Mouse (Mus musculus) heart, adult 18-20 months (tissue): ENCODE measurements at regions not wholly inside any gene's neighbourhood (a gene's known extent, or its start where the extent isn't known, plus 50 kb on each side); places are given as distances from the start of the nearest gene placed in this dataset.

ENCODE experiments used
- DNase-seq, 2 experiments: peaks; one replicate each; pipeline ENCODE4 v3.0.0; 2021 to 2022; ENCODE audit warnings: mixed read lengths in 1 of 2

DNA sequence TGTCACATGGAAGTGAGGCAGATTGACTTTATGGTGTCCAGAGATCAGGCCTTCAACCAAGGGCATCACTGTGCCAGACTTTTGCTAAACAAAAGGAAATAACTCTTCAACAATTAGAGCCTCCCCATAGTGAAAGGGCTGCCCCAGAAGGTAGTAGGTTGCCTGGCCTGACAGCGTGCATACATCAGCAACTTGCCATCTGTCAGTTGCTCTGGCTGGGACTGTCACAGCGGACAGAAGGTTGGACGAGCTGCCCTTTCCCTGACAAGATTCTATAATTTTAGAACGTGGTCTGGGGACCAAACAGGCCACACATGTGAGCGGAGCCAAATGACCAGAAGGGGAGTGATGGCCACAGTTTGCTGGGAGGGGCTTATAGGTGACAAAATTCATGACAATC lies 119.7 kb upstream of the Rpl38 start:
- no peak for DNase-seq

- no peak for DNase-seq
These were observed 124.1 kb upstream of the Rpl38 start for GRCm38 (mm10) chr11:114544212-114544611.

DNA sequence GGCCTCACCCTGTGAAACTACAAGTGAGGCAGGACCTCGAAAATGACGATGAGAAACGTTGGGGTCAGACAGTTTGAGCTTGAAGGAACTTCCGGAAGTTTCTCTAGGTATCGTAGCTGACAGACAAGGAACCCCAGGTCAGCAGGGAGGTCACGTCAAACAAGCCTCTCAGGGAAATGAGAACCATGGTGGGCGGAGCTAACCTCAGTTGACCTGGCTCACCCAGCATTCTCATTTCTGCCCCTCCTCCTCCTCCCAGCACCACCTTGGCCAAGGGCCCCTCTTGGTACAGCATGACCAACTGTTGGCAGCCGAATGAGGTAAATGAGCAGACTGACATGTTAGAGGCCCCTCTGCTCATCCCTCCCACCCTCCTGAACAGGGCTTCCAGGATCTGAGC lies 126.2 kb upstream of the Rpl38 start:
- DNase-seq = no peak

- DNase-seq = no peak
These were observed 127.8 kb upstream of the Rpl38 start for GRCm38 (mm10) chr11:114540503-114540902.

DNA sequence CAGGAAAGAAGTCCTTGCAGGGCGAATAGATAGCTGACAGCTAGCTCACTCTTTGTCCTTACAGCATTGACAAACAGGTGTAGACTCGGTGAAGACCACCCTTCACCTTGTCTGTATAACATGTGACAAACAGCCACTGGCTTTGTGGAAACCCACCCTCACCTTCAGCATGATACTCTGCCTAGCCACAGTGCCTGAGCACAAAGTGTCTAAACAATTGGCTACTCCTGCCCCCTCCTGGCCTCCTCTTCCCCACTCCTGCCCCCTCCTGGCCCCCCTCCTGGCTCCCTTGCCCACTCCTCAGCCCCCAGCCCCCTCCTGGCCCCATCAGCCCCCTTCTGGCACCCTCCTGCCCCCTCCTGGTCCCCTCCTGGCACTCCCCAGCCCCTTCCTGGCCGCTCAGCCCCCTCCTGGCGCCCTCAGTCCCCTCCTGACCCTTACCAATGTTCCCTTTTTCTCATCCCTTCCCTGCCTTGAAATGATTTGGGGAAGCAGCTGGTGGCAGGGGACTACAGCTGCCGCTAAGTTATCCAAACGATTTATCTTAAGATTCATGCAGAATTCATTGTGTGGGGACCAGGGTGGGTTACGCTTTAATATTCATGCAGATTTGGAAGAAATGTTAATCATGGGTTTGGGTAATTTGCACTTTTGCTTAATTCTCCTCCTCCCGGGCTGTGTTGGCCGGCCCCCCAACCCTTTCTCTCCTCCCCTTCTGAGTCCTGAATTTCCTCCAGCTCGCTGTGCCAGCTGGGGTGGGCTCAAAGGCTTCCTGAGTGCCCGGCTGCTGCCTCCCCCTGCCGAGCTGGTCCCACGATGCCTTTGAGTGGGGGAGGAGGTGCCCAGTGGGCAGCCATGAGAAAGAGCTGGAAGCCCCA lies 131.5 kb upstream of the Rpl38 start:
- DNase-seq = no peak

DNA sequence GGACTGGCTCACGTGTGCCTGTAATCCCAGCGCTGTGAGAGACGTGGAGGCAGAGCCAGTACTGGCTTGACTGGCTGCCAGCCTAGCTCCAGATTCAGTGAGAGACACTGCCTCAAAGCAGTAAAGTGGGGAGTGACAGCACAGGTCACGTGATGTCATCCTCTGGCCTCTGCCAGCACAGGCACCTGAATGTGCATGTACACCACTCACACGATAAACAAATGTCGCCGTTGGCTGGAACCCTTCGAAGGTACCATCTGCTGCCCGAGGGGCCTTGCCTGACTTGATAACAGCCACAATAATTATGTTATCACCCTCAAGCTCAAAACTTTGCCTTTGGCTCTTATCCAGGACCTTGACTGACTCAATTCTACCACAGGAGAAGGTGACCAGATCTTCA lies 132.4 kb upstream of the Rpl38 start:
- DNase-seq = no peak

- no peak for DNase-seq
These were observed 133.9 kb upstream of the Rpl38 start for GRCm38 (mm10) chr11:114534436-114534835.

GRCm38 (mm10) chr11:114531241-114531765 lies 137.0 kb upstream of the Rpl38 start:
- no peak for DNase-seq

DNA sequence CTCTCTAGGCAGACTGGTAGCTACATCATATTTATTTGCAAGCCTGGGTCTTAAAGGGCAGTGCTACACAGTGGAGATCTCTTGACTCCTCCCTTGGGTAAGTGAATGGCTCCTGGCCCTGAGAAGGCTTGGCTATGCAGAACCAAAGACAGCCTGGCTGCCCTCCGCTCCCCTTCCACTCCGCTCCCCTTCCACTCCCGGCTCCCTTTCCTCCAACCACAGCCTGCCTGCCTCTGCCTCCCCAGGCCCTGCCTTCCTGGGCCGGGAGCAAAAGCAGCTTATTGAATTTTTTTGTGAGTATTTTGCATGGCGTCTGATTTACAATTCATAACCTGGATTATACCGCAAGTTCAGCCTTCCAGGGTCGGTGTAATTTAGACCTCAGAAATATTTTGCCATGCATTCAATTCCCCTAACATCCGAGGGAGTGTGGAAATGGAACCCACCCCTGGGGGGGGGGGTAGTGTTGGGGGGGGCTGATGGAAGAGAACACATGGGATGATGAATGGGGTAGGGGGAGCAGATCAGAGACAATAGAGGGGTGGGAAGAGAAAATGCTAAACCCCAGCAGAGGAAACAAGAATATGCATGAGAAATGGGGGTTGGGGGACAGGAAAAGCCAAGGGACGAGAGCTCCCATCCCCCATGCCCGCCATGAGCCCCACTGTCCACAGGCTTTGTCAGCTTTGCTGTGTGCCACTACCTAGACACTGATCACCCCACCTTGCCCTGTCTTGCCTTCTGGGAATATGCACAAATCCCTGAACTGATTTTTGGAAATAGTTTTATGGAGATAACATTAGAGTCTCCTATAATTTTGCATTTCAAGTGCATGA lies 139.2 kb upstream of the Rpl38 start:
- DNase-seq = no peak

DNA sequence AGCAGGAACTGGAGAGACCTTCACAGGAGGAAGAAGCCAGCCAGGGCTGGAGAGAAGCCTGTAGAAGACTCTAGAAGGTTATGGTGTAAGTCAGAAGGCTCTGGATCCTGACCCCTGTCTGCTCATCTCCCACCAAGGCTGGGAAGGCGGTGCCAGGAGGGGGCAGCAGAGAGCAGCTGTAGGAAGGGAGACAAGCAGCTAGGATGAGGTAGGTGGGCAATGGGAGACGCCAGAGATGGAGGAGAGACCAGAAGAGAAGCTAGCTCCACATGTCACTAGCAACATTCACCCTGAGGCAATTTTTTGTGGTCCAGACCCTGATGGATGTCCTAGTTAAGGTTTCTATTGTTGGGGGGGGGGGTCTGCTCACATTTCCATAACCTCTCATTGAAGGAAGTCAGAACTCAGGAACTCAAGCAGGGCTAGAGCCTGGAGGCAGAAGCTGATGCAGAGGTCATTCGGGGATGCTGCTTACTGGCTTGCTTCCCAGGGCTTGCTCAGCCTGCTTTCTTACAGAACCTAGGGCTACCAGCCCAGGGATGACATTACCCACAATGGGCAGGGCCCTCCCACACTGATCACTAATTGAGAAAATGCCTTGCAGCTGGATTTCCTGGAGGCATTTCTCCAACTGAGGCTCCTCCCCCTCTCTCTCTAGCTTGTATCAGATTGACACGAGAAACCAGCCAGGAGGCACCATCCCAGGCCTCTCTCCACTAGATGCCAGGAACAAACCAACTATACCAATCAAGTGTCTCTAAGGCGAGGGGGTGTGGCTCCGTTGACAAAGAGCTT lies 144.7 kb upstream of the Rpl38 start:
- peak; percentile 19 to 83 for DNase-seq

- DNase-seq = no peak
These were observed 153.0 kb upstream of the Rpl38 start for GRCm38 (mm10) chr11:114515278-114515677.

DNA sequence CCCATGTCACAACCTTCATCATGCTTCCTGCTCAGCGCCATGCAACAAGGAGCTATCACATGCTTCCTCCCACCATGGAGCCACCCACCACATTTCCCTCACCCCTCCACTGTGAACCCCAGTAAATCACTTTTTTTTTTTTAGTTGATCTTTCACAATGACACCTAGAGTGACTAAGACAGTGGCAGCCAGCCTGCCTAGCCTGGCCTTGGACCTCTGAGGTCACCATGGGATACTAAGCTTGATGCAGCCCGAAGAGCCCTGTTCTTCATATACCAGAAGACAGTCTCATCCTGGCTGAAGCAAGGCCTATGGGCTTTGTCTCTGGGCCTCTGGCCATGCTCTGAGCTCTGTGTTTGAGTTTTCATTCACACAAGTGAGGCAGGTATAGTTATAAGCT lies 154.2 kb upstream of the Rpl38 start:
- no peak for DNase-seq

DNA sequence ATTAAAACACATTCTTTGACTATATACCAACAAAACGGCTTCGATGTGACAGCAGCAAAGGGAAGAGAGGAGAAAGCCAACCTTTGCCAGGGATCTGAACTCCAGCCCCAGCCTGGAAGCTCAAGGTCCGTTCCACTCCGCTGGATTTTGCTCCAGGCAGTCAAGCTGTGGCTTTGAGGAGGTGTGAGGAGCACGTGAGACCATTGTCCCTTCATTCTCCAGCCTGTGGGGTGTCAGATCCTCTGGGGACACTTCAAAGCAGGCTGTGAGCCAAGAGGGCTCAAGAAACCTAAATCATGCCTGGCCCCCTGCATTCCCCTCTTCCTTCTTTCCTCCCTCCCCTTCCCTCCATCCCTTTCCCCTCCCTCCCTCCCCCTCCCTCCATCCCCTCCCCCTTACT lies 154.9 kb upstream of the Rpl38 start:
- no peak for DNase-seq

DNA sequence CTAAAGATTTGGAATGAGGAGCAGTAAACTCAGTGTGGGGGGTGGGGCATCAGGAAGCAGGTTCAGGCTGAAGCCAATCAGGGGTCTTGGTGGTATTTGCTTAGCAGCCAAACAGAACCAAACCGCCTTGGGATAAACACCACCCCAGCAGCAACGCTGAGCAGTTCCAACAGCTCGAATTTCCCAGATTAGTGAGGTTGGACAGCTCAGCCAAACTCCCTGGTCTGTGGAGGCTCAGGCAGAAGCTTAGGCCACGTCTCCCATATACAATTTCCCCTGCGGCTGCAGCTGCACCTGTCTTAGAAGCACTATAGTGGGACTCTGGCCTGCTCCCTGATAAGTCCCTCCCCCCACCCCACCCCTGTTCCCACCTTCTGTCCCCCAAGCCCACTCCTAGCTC lies 156.3 kb upstream of the Rpl38 start:
- DNase-seq = no peak

DNA sequence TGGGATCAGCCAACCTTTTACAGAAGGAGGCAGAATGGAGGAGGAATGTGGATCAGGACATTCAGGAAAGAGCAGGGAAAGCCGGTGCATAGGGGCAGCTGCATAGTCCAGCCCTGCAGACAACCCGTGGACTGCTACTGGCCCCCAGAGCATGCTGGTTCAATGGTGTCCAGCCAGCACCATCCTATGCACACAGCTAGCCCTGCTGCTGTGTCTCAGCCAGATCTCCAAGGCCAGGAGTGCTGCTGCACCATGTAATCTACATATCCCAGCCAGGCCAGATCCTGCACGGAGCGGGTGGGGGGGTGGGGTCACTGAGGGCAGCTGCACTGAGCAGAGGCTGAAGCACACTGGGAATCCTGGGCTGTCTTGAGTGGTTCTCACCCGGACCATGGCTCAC lies 165.8 kb upstream of the Rpl38 start:
- no peak for DNase-seq

DNA sequence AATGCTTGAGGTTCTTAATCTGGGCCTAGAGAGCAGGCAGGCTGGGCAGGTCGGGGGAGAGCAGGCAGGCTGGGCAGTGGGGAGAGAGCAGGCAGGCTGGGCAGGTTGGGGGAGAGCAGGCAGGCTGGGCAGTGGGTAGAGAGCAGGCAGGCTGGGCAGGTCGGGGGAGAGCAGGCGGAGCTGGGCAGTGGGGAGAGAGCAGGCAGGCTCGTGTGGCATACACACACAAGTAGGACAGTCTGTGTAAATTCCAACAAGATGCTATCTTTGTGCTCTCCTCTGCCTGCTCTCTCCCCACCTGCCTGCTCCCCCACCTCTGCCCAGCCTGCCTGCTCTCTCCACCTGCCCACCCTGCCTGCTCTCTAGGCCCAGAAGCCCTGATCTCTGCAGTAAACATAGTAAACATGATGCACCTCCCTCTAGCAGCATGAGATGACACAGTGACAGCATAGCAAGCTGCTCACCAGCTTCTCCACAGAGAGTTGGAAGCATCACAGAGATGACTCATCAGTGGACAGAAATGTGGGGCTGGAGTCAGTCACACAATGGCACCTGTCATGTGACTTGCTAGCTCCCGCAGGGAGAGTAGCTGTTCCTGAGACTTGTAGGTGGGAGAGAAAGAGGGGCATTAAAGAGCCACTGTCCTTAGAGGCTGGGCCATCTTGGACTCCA lies 166.3 kb upstream of the Rpl38 start:
- no peak for DNase-seq

DNA sequence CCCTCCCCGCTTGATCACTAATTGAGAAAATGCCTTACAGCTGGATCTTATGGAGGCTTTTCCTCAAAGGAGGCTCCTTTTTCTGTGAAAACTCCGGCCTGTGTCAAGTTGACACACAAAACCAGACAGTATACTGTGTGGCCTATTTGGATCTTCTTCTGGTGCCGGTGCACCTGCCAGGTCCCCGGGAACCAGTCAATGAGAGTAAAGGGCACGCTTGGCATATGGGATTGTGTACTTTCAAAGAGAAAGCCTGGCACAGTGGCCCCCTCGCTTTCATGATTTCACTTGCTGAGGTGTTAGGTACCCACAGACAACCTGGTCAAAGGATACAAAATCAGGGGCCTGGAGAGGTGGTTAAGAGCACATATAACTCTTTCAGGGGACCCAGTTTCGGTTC lies 167.9 kb upstream of the Rpl38 start:
- no peak for DNase-seq

DNA sequence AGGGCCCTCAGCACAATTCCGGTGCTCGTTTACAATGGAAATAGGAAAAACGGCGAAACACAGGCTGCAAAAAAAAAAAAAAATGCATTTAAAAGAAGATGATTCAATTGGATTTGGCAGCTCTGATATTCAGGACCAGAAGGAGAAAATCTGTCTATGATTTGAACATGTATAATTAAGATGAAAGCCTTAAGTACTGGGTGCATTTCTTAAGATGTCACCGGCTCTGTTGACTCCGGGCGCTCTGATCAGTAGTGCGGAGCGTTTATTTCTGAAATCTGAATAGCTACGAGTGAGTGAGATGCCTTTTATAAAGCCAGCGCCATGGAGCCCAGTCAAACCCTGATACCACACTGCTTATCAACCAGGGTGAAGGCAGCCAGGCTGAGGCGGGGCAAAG lies 168.7 kb upstream of the Rpl38 start:
- DNase-seq = no peak

DNA sequence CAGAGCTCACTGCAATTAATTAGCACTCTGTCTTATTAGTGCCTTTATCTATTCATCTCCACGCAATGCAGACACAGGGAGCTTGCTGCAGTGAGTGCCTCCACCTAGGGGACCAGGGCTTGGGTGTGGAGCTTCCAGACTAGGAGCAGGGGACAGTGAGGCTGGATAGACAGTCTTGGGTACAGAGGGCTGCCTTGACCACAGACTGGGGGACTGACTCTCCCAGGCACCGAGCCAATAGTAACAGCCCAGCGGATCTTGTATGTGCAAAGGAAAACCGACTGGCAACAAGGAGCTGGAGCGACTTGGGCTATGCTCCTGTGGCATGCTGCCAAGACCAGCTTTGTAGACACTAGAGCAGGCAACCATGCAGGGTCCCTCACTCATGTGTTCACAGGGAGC lies 172.8 kb upstream of the Rpl38 start:
- no peak for DNase-seq

DNA sequence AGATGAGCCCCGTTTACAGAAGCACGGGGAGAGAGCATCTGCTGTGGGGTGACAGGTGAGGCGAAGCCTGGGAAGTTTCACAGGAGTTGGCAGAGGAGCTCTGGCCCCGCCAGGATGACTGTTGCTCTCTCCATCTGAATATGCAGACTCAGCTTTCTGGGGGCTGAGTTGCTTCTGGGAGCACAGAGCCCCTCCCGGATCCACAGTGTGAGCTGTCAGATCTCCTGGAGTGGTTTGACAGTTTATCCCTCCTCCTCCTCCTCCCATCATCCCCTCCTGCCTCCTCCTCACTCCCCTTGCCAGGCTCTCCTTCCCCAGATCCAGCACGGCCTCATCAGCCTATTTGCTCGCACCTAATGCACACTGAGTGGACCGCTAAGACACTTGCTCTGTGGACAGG lies 181.9 kb upstream of the Rpl38 start:
- DNase-seq = no peak

DNA sequence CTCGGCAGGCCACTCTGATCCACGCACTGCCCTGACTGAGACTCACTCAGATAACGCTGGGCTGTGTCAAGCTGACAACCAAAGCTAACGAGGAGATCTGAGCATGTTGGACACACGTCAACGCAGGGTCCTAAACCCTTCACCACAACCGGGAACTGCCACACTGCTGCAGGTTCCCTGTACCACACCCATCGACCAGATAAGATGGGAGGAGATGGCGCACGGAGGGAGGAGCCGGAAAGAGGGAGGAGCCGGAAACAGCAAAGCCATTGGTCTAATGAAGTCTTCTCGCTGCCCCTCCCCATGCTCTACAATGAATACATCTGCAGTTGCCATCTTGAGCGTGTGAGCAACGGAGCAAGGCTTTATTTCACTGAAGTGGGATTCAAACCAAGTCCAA lies 182.9 kb upstream of the Rpl38 start:
- no peak for DNase-seq

- DNase-seq = peak in 1 of 2 experiments; percentile 21
These were observed 183.7 kb upstream of the Rpl38 start for GRCm38 (mm10) chr11:114484668-114484953.
